Mouse (Mus musculus) MN1 (cell line): ENCODE results near the gene Mtmr12.

Experiments used
- DNase-seq: peaks from one replicate; pipeline ENCODE4 v3.0.0-alpha.2; 2016; ENCODE audit warnings: low spot score

Mtmr12 gene

GRCm38 (mm10) chr15:12235983-12236382 is 31.2 kb downstream of the Mtmr12 start:
- DNase-seq: no peak

GRCm38 (mm10) chr15:12236961-12237360 is 32.1 kb downstream of the Mtmr12 start:
- no peak for DNase-seq

- peak; percentile 32 for DNase-seq
Observed at GRCm38 (mm10) chr15:12237539-12237938, 32.7 kb downstream of the Mtmr12 start.

GRCm38 (mm10) chr15:12238337-12238736 is 33.5 kb downstream of the Mtmr12 start:
- no peak for DNase-seq

GRCm38 (mm10) chr15:12240705-12241328 is 36.0 kb downstream of the Mtmr12 start:
- no peak for DNase-seq

GRCm38 (mm10) chr15:12243792-12244191 is 39.0 kb downstream of the Mtmr12 start:
- no peak for DNase-seq

GRCm38 (mm10) chr15:12245580-12246359 is 40.9 kb downstream of the Mtmr12 start:
- DNase-seq: peak; percentile 53

- peak; percentile 30 for DNase-seq
Observed at GRCm38 (mm10) chr15:12246360-12247158, 41.7 kb downstream of the Mtmr12 start.

- DNase-seq: no peak
Observed at GRCm38 (mm10) chr15:12247159-12247603, 42.4 kb downstream of the Mtmr12 start.

GRCm38 (mm10) chr15:12248279-12248678 is 43.5 kb downstream of the Mtmr12 start:
- peak; percentile 47 for DNase-seq

- no peak for DNase-seq
Observed at GRCm38 (mm10) chr15:12250350-12250749, 45.5 kb downstream of the Mtmr12 start.

- no peak for DNase-seq
Observed at GRCm38 (mm10) chr15:12251416-12252140, 46.8 kb downstream of the Mtmr12 start.

GRCm38 (mm10) chr15:12252141-12252489 is 47.3 kb downstream of the Mtmr12 start:
- DNase-seq: no peak

- no peak for DNase-seq
Observed at GRCm38 (mm10) chr15:12257730-12258494, 53.1 kb downstream of the Mtmr12 start.

GRCm38 (mm10) chr15:12263056-12263455 is 58.2 kb downstream of the Mtmr12 start:
- no peak for DNase-seq

- no peak for DNase-seq
Observed at GRCm38 (mm10) chr15:12266460-12266859, 61.6 kb downstream of the Mtmr12 start.

- DNase-seq: peak; percentile 81
Observed at GRCm38 (mm10) chr15:12268021-12268420, 63.2 kb downstream of the Mtmr12 start.

- no peak for DNase-seq
Observed at GRCm38 (mm10) chr15:12271340-12271739, 66.5 kb downstream of the Mtmr12 start.

GRCm38 (mm10) chr15:12273325-12274052 is 68.7 kb downstream of the Mtmr12 start:
- DNase-seq: no peak

- no peak for DNase-seq
Observed at GRCm38 (mm10) chr15:12274053-12274769, 69.4 kb downstream of the Mtmr12 start.
